Mouse (Mus musculus): Measurements from ENCODE around the gene Muc3.

Muc3 gene

GRCm38 (mm10) chr5:137149272-137149882 lies at the start of gene Muc3:
TSS of gene Muc3 (minus strand) at chr5:137149322.
- peak; percentile 43 for DNase-seq (ENCODE audit: low read depth, low spot score)

GRCm38 (mm10) chr5:137194488-137195120 lies 45.5 kb upstream of the Muc3 start:
- DNase-seq (ENCODE audit: low read depth, low spot score): no peak

- no peak for DNase-seq (ENCODE audit: low read depth, low spot score)
Observed at GRCm38 (mm10) chr5:137193279-137193952, 44.3 kb upstream of the Muc3 start.

- DNase-seq (ENCODE audit: low read depth, low spot score): peak; percentile 61
Observed at GRCm38 (mm10) chr5:137189326-137189725, 40.2 kb upstream of the Muc3 start.

- DNase-seq (ENCODE audit: low read depth, low spot score): no peak
Observed at GRCm38 (mm10) chr5:137185362-137185761, 36.2 kb upstream of the Muc3 start.

GRCm38 (mm10) chr5:137179646-137180374 lies 30.7 kb upstream of the Muc3 start:
- DNase-seq (ENCODE audit: low read depth, low spot score): no peak

- DNase-seq (ENCODE audit: low read depth, low spot score): no peak
Observed at GRCm38 (mm10) chr5:137173967-137174366, 24.8 kb upstream of the Muc3 start.

- DNase-seq (ENCODE audit: low read depth, low spot score): no peak
Observed at GRCm38 (mm10) chr5:137172591-137172990, 23.5 kb upstream of the Muc3 start.

GRCm38 (mm10) chr5:137171478-137171877 lies 22.4 kb upstream of the Muc3 start:
- DNase-seq (ENCODE audit: low read depth, low spot score): no peak

- peak; percentile 19 for DNase-seq (ENCODE audit: low read depth, low spot score)
Observed at GRCm38 (mm10) chr5:137170836-137171380, 21.8 kb upstream of the Muc3 start.

GRCm38 (mm10) chr5:137167539-137167938 lies 18.4 kb upstream of the Muc3 start:
- no peak for DNase-seq (ENCODE audit: low read depth, low spot score)

- no peak for DNase-seq (ENCODE audit: low read depth, low spot score)
Observed at GRCm38 (mm10) chr5:137166012-137166411, 16.9 kb upstream of the Muc3 start.

GRCm38 (mm10) chr5:137161853-137162252 lies 12.7 kb upstream of the Muc3 start:
- DNase-seq (ENCODE audit: low read depth, low spot score): no peak

- peak; percentile 78 for DNase-seq (ENCODE audit: low read depth, low spot score)
Observed at GRCm38 (mm10) chr5:137159461-137159860, 10.3 kb upstream of the Muc3 start.

GRCm38 (mm10) chr5:137153289-137153688 lies 4.2 kb upstream of the Muc3 start:
- DNase-seq (ENCODE audit: low read depth, low spot score): no peak

GRCm38 (mm10) chr5:137152623-137153022 lies 3.5 kb upstream of the Muc3 start:
- DNase-seq (ENCODE audit: low read depth, low spot score): peak; percentile 69

GRCm38 (mm10) chr5:137140836-137141235 lies 8.3 kb downstream of the Muc3 start:
- DNase-seq (ENCODE audit: low read depth, low spot score): no peak

GRCm38 (mm10) chr5:137138977-137139376 lies 10.1 kb downstream of the Muc3 start:
- DNase-seq (ENCODE audit: low read depth, low spot score): no peak

GRCm38 (mm10) chr5:137134959-137135358 lies 14.2 kb downstream of the Muc3 start:
- DNase-seq (ENCODE audit: low read depth, low spot score): no peak

GRCm38 (mm10) chr5:137131490-137131889 lies 17.6 kb downstream of the Muc3 start:
- DNase-seq (ENCODE audit: low read depth, low spot score): peak; percentile 54

- DNase-seq (ENCODE audit: low read depth, low spot score): no peak
Observed at GRCm38 (mm10) chr5:137129281-137129680, 19.8 kb downstream of the Muc3 start.

- no peak for DNase-seq (ENCODE audit: low read depth, low spot score)
Observed at GRCm38 (mm10) chr5:137123516-137123915, 25.6 kb downstream of the Muc3 start.

Measured in CD4-positive helper T cell, adult 2 months (primary cell).